Mouse (Mus musculus): Measurements from ENCODE around the gene Gid8. TPM values are rescaled to one million over a fixed set of nuclear protein-coding genes. Genes with fewer than 3 reads are reported as not detected.

Gid8 gene
- total and polyA plus RNA-seq, 3 experiments = 15.6 to 44.1 (median 32.1) TPM

- no peak overlapping the region for H3K9ac ChIP-seq (ENCODE audit: insufficient read depth, low read depth)
- H3K9me3 ChIP-seq (replicated peaks; ENCODE audit: low read length) = no peaks in the 10 kb centered on the region
- no peak overlapping the region for H3K27ac ChIP-seq (ENCODE audit: insufficient read depth, low read depth)
- no peak overlapping the region for H3K4me2 ChIP-seq (ENCODE audit: insufficient read depth, low read depth, poor library complexity, severe bottlenecking)
- dilution Hi-C loops (cut with MboI; ENCODE audit: extremely low pct_ligation_motif_present, extremely low pct_unique_long_range_greater_than_20kb, low sequenced_read_pairs) (no loop called here), in situ Hi-C loops (cut with MboI; ENCODE audit: low pct_ligation_motif_present, low pct_unique_long_range_greater_than_20kb, low sequenced_read_pairs) (loop anchor here (25.0 kb wide), 1 partner anchor 296 kb away; the partner anchor contains the start of gene Slco4a1)
- H3K27me3 ChIP-seq (replicated peaks) = peaks cover 87% of the 10 kb centered on the region
- no peak overlapping the region for H3K4me3 ChIP-seq (replicated peaks in 1 of 3; ENCODE audit: low read depth in 2 of 3, low read length in 2 of 3, poor library complexity in 1 of 3)
- H3K79me2 ChIP-seq (replicated peaks; ENCODE audit: control insufficient read depth, extremely low read depth, insufficient read depth, poor library complexity, severe bottlenecking) = no peaks in the 10 kb centered on the region
- no peaks in the 10 kb centered on the region for H3K36me3 ChIP-seq (replicated peaks in 1 of 2; ENCODE audit: control insufficient read depth in 1 of 2, insufficient read depth in 1 of 2, low read length in 1 of 2)
- no peak for DNase-seq (ENCODE audit: extremely low read depth)
- TF ChIP-seq SIN3A (IDR thresholded peaks at IDR 0.05; ENCODE audit: low read length) (no peak), CTCF (conservative IDR thresholded peaks at IDR 0.05 in 1 of 2, IDR thresholded peaks at IDR 0.05 in 1 of 2; ENCODE audit: low read depth in 2 of 2, low read length in 2 of 2) (no peak), E2F4 (IDR thresholded peaks at IDR 0.05; ENCODE audit: insufficient replicate concordance, low read depth, low read length) (no peak), BHLHE40 (IDR thresholded peaks at IDR 0.05; ENCODE audit: low read depth, low read length) (no peak), IRF4 (IDR thresholded peaks at IDR 0.05; ENCODE audit: low read depth, low read length) (no peak), RCOR1 (conservative IDR thresholded peaks at IDR 0.05; ENCODE audit: low read depth, low read length) (no peak)
- 0 out of 4 replicates have a peak, but pooled peaks cover 0 to under 1% of the 10 kb centered on the region in 2 experiments for H3K4me1 ChIP-seq (ENCODE audit: control insufficient read depth in 1 of 2, insufficient read depth in 2 of 2)
These were observed 48.8 kb downstream of the Gid8 start for GRCm38 (mm10) chr2:180758513-180759263.

DNA sequence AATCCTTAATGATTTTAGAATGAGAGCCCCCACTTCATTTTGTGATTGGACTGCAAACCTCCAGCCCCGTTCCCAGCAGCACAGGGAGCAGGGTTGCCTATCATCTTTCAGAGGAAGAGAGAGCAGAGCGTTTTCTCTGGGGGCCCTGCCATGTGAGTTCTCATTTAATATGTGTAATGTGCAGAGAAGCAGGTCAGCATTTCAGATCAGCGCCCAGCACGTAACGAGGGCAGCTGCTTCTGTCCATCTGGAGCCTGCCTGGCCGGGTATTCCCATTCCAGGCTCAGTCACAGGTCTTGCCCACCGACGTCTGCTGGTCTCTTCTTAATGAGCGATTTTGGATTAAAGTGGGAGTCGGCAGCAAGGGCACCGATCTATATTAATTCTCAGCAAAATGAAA lies 55.1 kb downstream of the Gid8 start:
- H3K36me3 ChIP-seq (replicated peaks in 1 of 2; ENCODE audit: control insufficient read depth in 1 of 2, insufficient read depth in 1 of 2, low read length in 1 of 2) = no peaks in the 10 kb centered on the region
- H3K27ac ChIP-seq (ENCODE audit: insufficient read depth, low read depth) = no peak overlapping the region
- DNase-seq (ENCODE audit: extremely low read depth) = no peak
- peaks cover 84% of the 10 kb centered on the region for H3K27me3 ChIP-seq (replicated peaks)
- H3K79me2 ChIP-seq (replicated peaks; ENCODE audit: control insufficient read depth, extremely low read depth, insufficient read depth, poor library complexity, severe bottlenecking) = no peaks in the 10 kb centered on the region
- dilution Hi-C loops (cut with MboI; ENCODE audit: extremely low pct_ligation_motif_present, extremely low pct_unique_long_range_greater_than_20kb, low sequenced_read_pairs) = no loop called here
- in situ Hi-C loops (cut with MboI; ENCODE audit: low pct_ligation_motif_present, low pct_unique_long_range_greater_than_20kb, low sequenced_read_pairs) = loop anchor here (25.0 kb wide), 1 partner anchor 303 kb away; the partner anchor contains the start of gene Slco4a1
- no peak for TF ChIP-seq CHD2 (IDR thresholded peaks at IDR 0.05; ENCODE audit: low read length)
- TF ChIP-seq ZC3H11A (IDR thresholded peaks at IDR 0.05; ENCODE audit: low read depth, low read length) = no peak
- TF ChIP-seq MYC (IDR thresholded peaks at IDR 0.05; ENCODE audit: low read depth, low read length) = no peak
- TF ChIP-seq RAD21 (IDR thresholded peaks at IDR 0.05; ENCODE audit: low read depth, low read length) = no peak
- TF ChIP-seq JUN (IDR thresholded peaks at IDR 0.05; ENCODE audit: insufficient read depth, low read depth, low read length) = no peak
- TF ChIP-seq CTCF (conservative IDR thresholded peaks at IDR 0.05 in 1 of 2, IDR thresholded peaks at IDR 0.05 in 1 of 2; ENCODE audit: low read depth in 2 of 2, low read length in 2 of 2) = no peak
- TF ChIP-seq IRF4 (IDR thresholded peaks at IDR 0.05; ENCODE audit: low read depth, low read length) = no peak
- no peak for TF ChIP-seq POLR2A (IDR thresholded peaks at IDR 0.05; ENCODE audit: low read depth, low read length)
- H3K9ac ChIP-seq (ENCODE audit: insufficient read depth, low read depth) = no peak overlapping the region
- no peaks in the 10 kb centered on the region for H3K9me3 ChIP-seq (replicated peaks; ENCODE audit: low read length)
- no peak overlapping the region for H3K4me2 ChIP-seq (ENCODE audit: insufficient read depth, low read depth, poor library complexity, severe bottlenecking)
- H3K4me3 ChIP-seq (replicated peaks in 1 of 3; ENCODE audit: low read depth in 2 of 3, low read length in 2 of 3, poor library complexity in 1 of 3) = no peak overlapping the region
- H3K4me1 ChIP-seq (ENCODE audit: control insufficient read depth in 1 of 2, insufficient read depth in 2 of 2) = peaks cover 5% of the 10 kb centered on the region in 2 experiments; a peak in 2 of 4 replicates

Measured in CH12.LX (cell line).